Mouse (Mus musculus) adrenal gland, postnatal 14 days (tissue): Measurements from ENCODE around the gene Gpr65. TPM values are rescaled to one million over a fixed set of nuclear protein-coding genes. Genes with fewer than 3 reads are reported as not detected.
"Not testable (repeated sequence)": the region's sequence is repeated elsewhere in the genome, so short reads cannot be mapped to it uniquely, and the experiment has no call there.

Experiments
- DNase-seq: peaks from one replicate; pipeline ENCODE4 v3.0.0; 2021; ENCODE audit warnings: mixed read lengths
- total RNA-seq: library from RNA; stranded (reverse); gene quantifications from 2 replicates; pipeline ENCODE4 v1.2.3, GENCODE M21; 2021

Gpr65 gene
- total RNA-seq, 1 experiment from 2014 or later, result 0.59 TPM

- peak; percentile 64 for DNase-seq
Observed at GRCm38 (mm10) chr12:98282776-98283486, 14.5 kb downstream of the Gpr65 start.

DNA sequence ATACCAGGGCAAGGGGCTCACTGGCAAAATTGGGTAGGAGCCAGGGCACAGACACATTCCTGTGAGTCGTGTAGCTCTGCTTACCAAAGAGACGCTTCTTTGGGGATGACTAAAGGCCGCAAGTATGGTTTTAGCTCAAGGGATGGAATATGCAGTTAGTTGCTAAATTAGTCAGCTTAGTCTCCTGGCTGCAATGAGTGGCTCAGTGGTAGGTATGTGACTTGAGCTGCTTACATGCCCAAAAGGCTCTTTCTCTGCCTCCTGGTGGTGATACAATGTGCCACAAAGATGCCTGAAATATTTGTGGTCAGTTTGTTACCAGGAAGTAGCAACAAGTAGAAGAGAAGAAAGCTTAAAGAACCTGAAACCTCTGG lies 15.0 kb downstream of the Gpr65 start:
- no peak for DNase-seq

DNA sequence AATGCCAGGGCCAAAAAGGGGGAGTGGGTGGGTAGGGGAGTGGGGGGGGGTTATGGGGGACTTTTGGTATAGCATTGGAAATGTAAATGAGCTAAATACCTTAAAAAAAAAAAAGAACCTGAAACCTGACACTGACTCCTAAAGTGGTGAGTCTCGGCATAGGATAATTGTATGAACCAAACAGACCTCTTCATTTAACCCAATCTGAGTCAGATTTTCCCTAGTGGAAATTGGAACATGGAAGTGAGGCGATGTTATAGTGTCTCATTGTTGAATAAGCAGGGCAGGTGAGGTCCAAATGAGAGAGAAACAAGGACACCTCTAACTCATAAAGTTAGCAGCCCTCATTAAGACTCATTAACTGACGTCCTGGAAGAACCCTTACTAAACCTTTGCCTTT lies 16.0 kb downstream of the Gpr65 start:
- no peak for DNase-seq

DNA sequence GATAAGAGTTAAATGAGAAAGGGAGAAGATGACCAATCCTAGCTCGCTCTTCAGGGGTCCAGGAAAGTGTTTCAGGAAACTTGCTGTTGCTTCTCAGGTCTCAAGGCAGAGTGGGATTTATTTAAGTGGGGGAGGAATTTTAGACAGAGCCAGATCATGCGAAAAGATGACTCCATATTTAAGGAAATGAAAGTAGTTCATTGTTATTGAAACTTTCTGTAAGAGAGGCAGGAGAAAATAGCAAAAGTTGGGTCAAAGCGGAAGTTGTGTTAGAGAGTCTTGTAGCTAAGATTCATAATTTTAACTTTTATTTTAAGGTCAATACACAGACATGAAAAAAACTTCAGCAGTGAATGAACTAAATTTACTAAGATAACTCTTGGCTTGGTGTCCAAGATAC lies 22.0 kb downstream of the Gpr65 start:
- no peak for DNase-seq

GRCm38 (mm10) chr12:98292278-98292677 lies 23.8 kb downstream of the Gpr65 start:
- DNase-seq, result no peak

DNA sequence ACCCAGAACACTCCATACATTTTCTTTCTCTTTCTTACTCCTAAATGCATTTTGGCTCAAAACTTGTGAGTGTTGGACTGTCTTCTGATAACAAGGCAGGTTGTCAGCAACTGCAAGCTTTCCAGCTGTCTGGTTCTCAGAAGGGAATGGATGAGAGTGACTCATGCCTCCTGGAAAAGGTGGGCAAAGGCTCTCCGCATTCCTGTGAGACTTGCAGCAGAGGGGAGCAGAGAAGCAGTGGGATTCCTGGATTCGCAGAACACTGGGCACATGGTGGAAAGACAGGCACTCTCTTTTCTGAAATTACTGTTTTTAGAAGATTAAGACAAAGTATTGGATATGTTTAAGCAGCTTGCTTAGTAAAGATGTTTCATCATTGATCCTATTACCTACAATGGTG lies 25.8 kb downstream of the Gpr65 start:
- DNase-seq, result no peak

- no peak for DNase-seq
Observed at GRCm38 (mm10) chr12:98301980-98302379, 33.5 kb downstream of the Gpr65 start.

DNA sequence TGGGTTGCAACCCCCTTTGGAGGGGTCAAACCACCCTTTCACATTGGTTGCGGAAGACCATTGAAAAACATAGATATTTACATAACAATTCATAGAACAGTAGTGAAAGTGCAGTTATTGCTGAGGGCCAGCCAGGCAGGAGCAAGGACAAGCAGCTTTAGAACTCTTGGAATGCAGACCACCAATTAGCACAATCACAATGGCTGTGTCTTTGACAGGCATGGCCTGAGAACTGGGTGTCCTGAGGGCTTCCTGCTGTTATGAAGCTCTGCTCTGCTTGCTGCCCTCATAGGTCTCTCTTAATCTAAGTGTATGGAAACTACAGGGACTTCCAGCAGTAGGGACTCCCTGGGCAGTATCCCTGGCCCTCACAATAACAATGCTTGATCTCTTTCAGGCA lies 34.6 kb downstream of the Gpr65 start:
- DNase-seq, result no peak

DNA sequence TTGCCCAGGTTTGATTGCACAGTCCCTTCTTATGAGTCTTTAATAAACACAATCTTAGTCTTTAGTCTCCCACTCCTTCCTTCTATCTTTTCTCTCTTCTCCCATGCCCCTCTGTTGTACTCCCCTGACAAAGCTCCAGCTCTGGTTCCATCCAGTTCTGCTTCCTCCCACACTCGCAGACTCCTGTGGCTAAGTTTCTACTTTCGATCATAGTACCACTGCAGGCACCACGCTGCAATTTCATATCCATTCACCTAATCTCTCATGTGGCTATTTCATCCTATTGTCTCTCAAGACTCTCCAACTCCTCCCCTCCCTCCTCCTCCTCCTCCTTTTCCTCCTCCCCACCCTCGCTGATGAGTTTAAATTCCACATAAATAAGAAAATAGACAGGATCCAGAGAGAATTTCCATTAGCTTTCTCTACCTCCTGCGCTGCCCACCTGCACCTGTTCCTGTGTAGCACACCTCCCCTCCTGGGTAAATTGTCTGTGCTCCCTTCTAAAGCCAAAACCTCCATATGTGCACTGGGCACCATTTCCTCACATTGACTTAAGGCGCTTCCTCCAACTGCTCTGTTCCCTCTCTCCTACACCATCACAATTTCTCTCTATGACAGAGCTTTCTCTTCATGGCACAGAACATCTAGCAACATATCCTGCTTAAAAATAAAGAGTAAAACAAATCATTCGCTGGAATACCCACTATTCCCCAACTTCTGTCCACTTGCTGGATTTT lies 38.9 kb downstream of the Gpr65 start:
- no peak for DNase-seq

- no peak for DNase-seq
Observed at GRCm38 (mm10) chr12:98311376-98312083, 43.1 kb downstream of the Gpr65 start.

- no peak for DNase-seq
Observed at GRCm38 (mm10) chr12:98315924-98316323, 47.5 kb downstream of the Gpr65 start.

- DNase-seq, result no peak
Observed at GRCm38 (mm10) chr12:98317718-98318340, 49.4 kb downstream of the Gpr65 start.

DNA sequence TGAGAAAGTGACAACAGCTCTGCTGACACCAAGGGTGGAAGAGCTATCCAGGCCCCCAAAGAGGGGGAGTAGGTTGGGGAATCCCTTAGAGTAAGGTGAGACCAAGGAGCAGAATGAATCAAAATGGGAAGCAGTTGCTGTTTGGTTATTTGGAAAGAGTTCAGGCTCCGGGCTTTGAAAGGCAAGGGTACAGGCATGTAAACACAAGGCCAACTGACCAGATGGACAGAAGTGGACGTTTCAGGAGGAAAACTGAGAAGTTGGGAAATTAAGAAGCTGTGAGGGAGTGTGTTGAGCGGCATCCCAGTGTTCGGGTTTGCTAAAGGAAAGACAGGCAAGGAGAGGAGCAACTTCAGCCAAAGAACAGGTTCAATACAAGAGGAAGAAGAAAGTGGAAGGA lies 54.0 kb downstream of the Gpr65 start:
- DNase-seq, result no peak

- not testable (repeated sequence) for DNase-seq
Observed at GRCm38 (mm10) chr12:98324170-98324569, 55.7 kb downstream of the Gpr65 start.

Other genes starting within 250 kb of the Gpr65 start
- 15.8 and 20.8 TPM in 2 replicates for gene Galc, start 9.2 kb upstream of the Gpr65 start, total RNA-seq